Mouse (Mus musculus) intestine, embryonic 16.5 days (tissue): Measurements from ENCODE around the gene Depdc1b. TPM values are rescaled to one million over a fixed set of nuclear protein-coding genes. Genes with fewer than 3 reads are reported as not detected.

Source experiments
- ATAC-seq: fragments of 200-750 bp; cut with Nextera tagmentation; 2 replicates; pipeline ENCODE4 v1.8.0; 2017; ENCODE audit warnings: moderate TSS enrichment, moderate library complexity
- H3K27ac ChIP-seq: fragments of 300-500 bp; sonication (generic); 2 replicates; pipeline ENCODE4 v1.5.1; 2014; ENCODE audit warnings: mild to moderate bottlenecking, low read length
- H3K27me3 ChIP-seq: fragments of 300-500 bp; sonication (generic); replicated peaks from 2 replicates; pipeline ENCODE4 v1.6.1; 2014; ENCODE audit warnings: low read length, control low read depth, mixed read lengths; ENCODE audit not compliant: control insufficient read depth, insufficient read depth
- H3K36me3 ChIP-seq: fragments of 300-500 bp; sonication (generic); 2 replicates; pipeline ENCODE4 v1.6.1; 2014; ENCODE audit warnings: low read length, control low read depth; ENCODE audit not compliant: control insufficient read depth, insufficient read depth
- H3K4me1 ChIP-seq: fragments of 300-500 bp; sonication (generic); 2 replicates; pipeline ENCODE4 v1.6.1; 2014; ENCODE audit warnings: low read length, control low read depth, mixed read lengths; ENCODE audit not compliant: control insufficient read depth, insufficient read depth
- H3K4me2 ChIP-seq: fragments of 300-500 bp; sonication (generic); 2 replicates; pipeline ENCODE4 v1.6.1; 2014; ENCODE audit warnings: low read depth, low read length, control low read depth
- H3K4me3 ChIP-seq: fragments of 300-500 bp; sonication (generic); 2 replicates; pipeline ENCODE4 v1.5.1; 2014; ENCODE audit warnings: mild to moderate bottlenecking, low read length
- H3K9ac ChIP-seq: fragments of 300-500 bp; sonication (generic); 2 replicates; pipeline ENCODE4 v1.6.1; 2014; ENCODE audit warnings: low read depth, low read length
- H3K9me3 ChIP-seq: fragments of 300-500 bp; sonication (generic); 2 replicates; pipeline ENCODE4 v1.6.1; 2016; ENCODE audit warnings: low read length, control low read depth; ENCODE audit not compliant: control insufficient read depth
- WGBS: fragments of 180-500 bp; shearing (Covaris S2); extraction: QIAGEN DNeasy Blood & Tissue Kit; methylation state at CpG from one replicate; pipeline ENCODE4 v1.1.7; 2014; 5-methylcytosine and 5-hydroxymethylcytosine counted together
- polyA plus RNA-seq: library from polyadenylated mRNA; unstranded; fragments of >200 nt; fragmentation: Nextera tagmentation; extraction: Ambion mirVana; gene quantifications from 2 replicates; pipeline ENCODE4 v1.2.1, GENCODE M21; 2015

The Depdc1b gene
- polyA plus RNA-seq, 1 experiment from 2014 or later: 5.9 TPM

- H3K4me1 ChIP-seq: no peaks in the 10 kb centered on the region
- no peaks in the 10 kb centered on the region for H3K9me3 ChIP-seq
- no peak for ATAC-seq
- no peaks in the 10 kb centered on the region for H3K27me3 ChIP-seq
- no peak overlapping the region for H3K4me3 ChIP-seq
- H3K36me3 ChIP-seq: 0 out of 2 replicates have a peak, but pooled peaks cover 3% of the 10 kb centered on the region
- H3K4me2 ChIP-seq: no peak overlapping the region
- no peak overlapping the region for H3K27ac ChIP-seq
- H3K9ac ChIP-seq: no peak overlapping the region
- WGBS: 93% methylated on average over 2 of the region's 2 CpGs
Observed at GRCm38 (mm10) chr13:108284312-108284711, 31.8 kb upstream of the Depdc1b start.

- no peaks in the 10 kb centered on the region for H3K4me1 ChIP-seq
- 0 out of 2 replicates have a peak, but pooled peaks cover 3% of the 10 kb centered on the region for H3K36me3 ChIP-seq
- H3K4me2 ChIP-seq: no peak overlapping the region
- WGBS: 58% methylated on average over 3 of the region's 3 CpGs
- H3K9ac ChIP-seq: no peak overlapping the region
- H3K4me3 ChIP-seq: no peak overlapping the region
- no peaks in the 10 kb centered on the region for H3K27me3 ChIP-seq
- ATAC-seq: no peak
- H3K27ac ChIP-seq: no peak overlapping the region
- H3K9me3 ChIP-seq: no peaks in the 10 kb centered on the region
Observed at GRCm38 (mm10) chr13:108287953-108288352, 28.2 kb upstream of the Depdc1b start.

GRCm38 (mm10) chr13:108289436-108289835, 26.7 kb upstream of the Depdc1b start:
- H3K4me1 ChIP-seq: no peaks in the 10 kb centered on the region
- H3K9me3 ChIP-seq: no peaks in the 10 kb centered on the region
- no peak for ATAC-seq
- no peaks in the 10 kb centered on the region for H3K27me3 ChIP-seq
- no peak overlapping the region for H3K9ac ChIP-seq
- 0 out of 2 replicates have a peak, but pooled peaks cover under 1% of the 10 kb centered on the region for H3K36me3 ChIP-seq
- no peak overlapping the region for H3K27ac ChIP-seq
- 82% methylated on average over 3 of the region's 3 CpGs for WGBS
- no peak overlapping the region for H3K4me2 ChIP-seq
- no peak overlapping the region for H3K4me3 ChIP-seq

- H3K9ac ChIP-seq: no peak overlapping the region
- no peaks in the 10 kb centered on the region for H3K4me1 ChIP-seq
- H3K27ac ChIP-seq: no peak overlapping the region
- no peaks in the 10 kb centered on the region for H3K27me3 ChIP-seq
- H3K9me3 ChIP-seq: no peaks in the 10 kb centered on the region
- no peak overlapping the region for H3K4me2 ChIP-seq
- no peak for ATAC-seq
- no peak overlapping the region for H3K4me3 ChIP-seq
- 85% methylated on average over 4 of the region's 4 CpGs for WGBS
- no peaks in the 10 kb centered on the region for H3K36me3 ChIP-seq
Observed at GRCm38 (mm10) chr13:108290314-108290713, 25.8 kb upstream of the Depdc1b start.

GRCm38 (mm10) chr13:108297350-108298093, 18.6 kb upstream of the Depdc1b start:
- WGBS: 11% methylated on average over 12 of the region's 12 CpGs
- H3K4me2 ChIP-seq: peak overlapping the region; percentile 50
- no peaks in the 10 kb centered on the region for H3K27me3 ChIP-seq
- peak; percentile 76 for ATAC-seq
- peak overlapping the region; percentile 53 for H3K27ac ChIP-seq
- no peaks in the 10 kb centered on the region for H3K36me3 ChIP-seq
- no peaks in the 10 kb centered on the region for H3K4me1 ChIP-seq
- peak overlapping the region; percentile 41 for H3K4me3 ChIP-seq
- H3K9ac ChIP-seq: peak overlapping the region; percentile 27; the same call in 1 of the 2 replicates
- H3K9me3 ChIP-seq: no peaks in the 10 kb centered on the region

- WGBS: 47% methylated on average over 5 of the region's 5 CpGs
- Histone ChIP-seq H3K4me2 (no peak overlapping the region), H3K4me3 (no peak overlapping the region), H3K9ac (no peak overlapping the region), H3K27ac (no peak overlapping the region), H3K9me3 (no peaks in the 10 kb centered on the region), H3K4me1 (no peaks in the 10 kb centered on the region), H3K27me3 (no peaks in the 10 kb centered on the region), H3K36me3 (no peaks in the 10 kb centered on the region)
- ATAC-seq: no peak
Observed at GRCm38 (mm10) chr13:108298241-108298640, 17.9 kb upstream of the Depdc1b start.

GRCm38 (mm10) chr13:108300346-108300950, 15.7 kb upstream of the Depdc1b start:
- ATAC-seq: peak; percentile 60; the same call in 1 of the 2 replicates
- H3K27ac ChIP-seq: no peak overlapping the region
- H3K4me3 ChIP-seq: no peak overlapping the region
- H3K9ac ChIP-seq: no peak overlapping the region
- no peaks in the 10 kb centered on the region for H3K9me3 ChIP-seq
- no peaks in the 10 kb centered on the region for H3K36me3 ChIP-seq
- H3K27me3 ChIP-seq: no peaks in the 10 kb centered on the region
- no peaks in the 10 kb centered on the region for H3K4me1 ChIP-seq
- WGBS: 19% methylated on average over 5 of the region's 5 CpGs
- no peak overlapping the region for H3K4me2 ChIP-seq

- WGBS: 53% methylated on average over 7 of the region's 7 CpGs
Observed at GRCm38 (mm10) chr13:108301411-108301810, 14.7 kb upstream of the Depdc1b start.

GRCm38 (mm10) chr13:108302957-108303675, 13.0 kb upstream of the Depdc1b start:
- Histone ChIP-seq H3K27me3 (no peaks in the 10 kb centered on the region), H3K9ac (no peak overlapping the region), H3K4me1 (no peaks in the 10 kb centered on the region), H3K4me3 (no peak overlapping the region), H3K27ac (no peak overlapping the region), H3K36me3 (no peaks in the 10 kb centered on the region), H3K9me3 (no peaks in the 10 kb centered on the region), H3K4me2 (no peak overlapping the region)
- no peak for ATAC-seq
- 83% methylated on average over 7 of the region's 7 CpGs for WGBS

More at GRCm38 (mm10) chr13:108301411-108301810, 14.7 kb upstream of the Depdc1b start:
- Histone ChIP-seq H3K27me3 (no peaks in the 10 kb centered on the region), H3K9me3 (no peaks in the 10 kb centered on the region), H3K4me3 (no peak overlapping the region), H3K9ac (no peak overlapping the region), H3K4me2 (no peak overlapping the region), H3K36me3 (no peaks in the 10 kb centered on the region), H3K4me1 (no peaks in the 10 kb centered on the region), H3K27ac (no peak overlapping the region)
- ATAC-seq: no peak
